Mouse (Mus musculus) stomach, postnatal 0 days (tissue): ENCODE results near the gene Catsperz.

Experiments used
- CTCF ChIP-seq: IDR thresholded peaks from 2 replicates; pipeline ENCODE4 v1.5.1; 2016; ENCODE audit warnings: antibody characterized with exemption, low read depth, mild to moderate bottlenecking, moderate library complexity
- EP300 ChIP-seq: optimal IDR thresholded peaks from 2 replicates; pipeline ENCODE3; 2016; ENCODE audit warnings: antibody characterized with exemption

DNA sequence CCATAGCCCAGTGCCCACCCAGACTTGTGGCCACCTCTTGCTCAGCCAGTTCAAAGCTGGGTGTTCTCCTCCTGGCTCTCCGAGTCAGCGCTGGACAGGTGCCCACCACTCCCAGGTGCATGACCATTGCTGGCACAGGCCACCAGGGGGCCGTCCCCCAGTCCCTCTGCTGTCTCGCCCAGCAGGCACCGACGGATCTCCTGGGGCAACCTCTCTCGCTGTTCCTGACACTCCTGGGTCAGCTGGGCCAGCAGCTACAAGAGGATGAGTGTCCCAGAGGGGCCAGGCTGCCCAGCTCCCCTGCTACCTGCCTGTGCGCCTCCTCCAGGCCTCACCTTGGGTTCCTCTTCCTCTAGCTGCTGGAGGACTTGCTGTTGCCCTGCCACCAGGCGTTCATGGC lies 28.9 kb upstream of the Catsperz start:
- peak; percentile 70 for TF ChIP-seq CTCF
- TF ChIP-seq EP300 = no peak
